Mouse (Mus musculus): Measurements from ENCODE around the gene Sbk1. TPM values are rescaled to one million over a fixed set of nuclear protein-coding genes. Genes with fewer than 3 reads are reported as not detected.

Sbk1 gene
- 79.1 and 83.0 TPM in 2 replicates for polyA plus RNA-seq (2016; fragmentation: Nextera tagmentation; extraction: Ambion mirVana)

DNA sequence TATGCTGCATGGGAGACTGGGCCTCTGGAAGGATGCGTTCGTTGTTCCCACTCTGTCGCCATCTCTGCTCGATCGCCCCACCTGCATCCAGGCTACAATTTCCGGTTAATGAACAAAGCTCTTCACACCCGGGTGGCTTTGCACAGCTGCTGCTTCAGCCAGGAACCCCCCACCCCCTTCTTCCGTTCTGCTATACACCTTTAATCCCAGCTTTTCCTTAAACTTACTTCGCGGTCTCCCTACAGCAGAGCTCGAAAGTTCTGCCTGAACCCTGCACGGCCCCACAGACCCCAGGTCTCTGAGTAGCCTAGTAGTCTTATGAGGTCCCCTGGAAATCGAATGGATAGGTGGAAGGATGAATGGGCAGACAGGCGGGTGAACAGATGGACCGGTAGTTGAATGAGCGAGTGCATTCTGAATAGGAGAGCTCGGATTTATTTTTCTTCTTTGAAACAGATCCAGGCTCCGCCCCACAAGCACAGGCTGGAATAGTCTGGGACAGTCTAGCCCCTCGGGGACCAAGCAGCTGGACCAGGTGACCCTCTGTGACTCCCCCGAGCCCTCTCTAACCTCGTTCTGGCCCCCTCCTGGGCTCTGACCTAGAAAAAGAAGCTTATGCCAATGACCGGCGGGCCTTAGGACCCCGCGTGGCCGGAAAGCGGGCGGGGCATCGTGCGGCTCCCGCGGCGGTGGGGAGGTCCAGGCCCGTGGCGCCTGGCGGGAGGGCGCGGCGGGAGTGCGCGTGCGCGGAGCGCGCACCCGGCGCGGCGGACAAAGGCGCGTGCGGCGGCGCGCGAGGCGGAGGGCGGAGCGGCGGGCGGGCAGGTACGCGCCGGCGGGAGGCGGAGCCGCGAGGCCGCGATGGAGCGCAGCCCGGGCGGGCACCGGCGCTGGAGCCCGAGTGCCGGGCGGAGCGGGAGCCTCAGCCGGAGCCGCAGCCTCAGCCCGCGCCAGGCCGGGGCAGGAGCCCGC, at the start of gene Sbk1:
Sbk1 (plus strand) TSS at position 908 of the 972 bp plus-strand sequence.
- peak within 1 kb of the TSS; percentile 79 for H3K4me3 ChIP-seq
- H3K36me3 ChIP-seq (replicated peaks), result peaks cover 28% of the 10 kb centered on the region
- peak within 1 kb of the TSS; percentile 99 for H3K27ac ChIP-seq
- WGBS, result 2% methylated on average over 85 of the region's 85 CpGs
- no peaks in the 10 kb centered on the region for H3K9me3 ChIP-seq
- DNase-seq (ENCODE audit: extremely low spot score, low spot score), result peak; percentile 89
- H3K27me3 ChIP-seq (ENCODE audit: poor library complexity, severe bottlenecking), result peaks cover 35% of the 10 kb centered on the region
- H3K4me1 ChIP-seq, result peaks cover 60% of the 10 kb centered on the region

DNA sequence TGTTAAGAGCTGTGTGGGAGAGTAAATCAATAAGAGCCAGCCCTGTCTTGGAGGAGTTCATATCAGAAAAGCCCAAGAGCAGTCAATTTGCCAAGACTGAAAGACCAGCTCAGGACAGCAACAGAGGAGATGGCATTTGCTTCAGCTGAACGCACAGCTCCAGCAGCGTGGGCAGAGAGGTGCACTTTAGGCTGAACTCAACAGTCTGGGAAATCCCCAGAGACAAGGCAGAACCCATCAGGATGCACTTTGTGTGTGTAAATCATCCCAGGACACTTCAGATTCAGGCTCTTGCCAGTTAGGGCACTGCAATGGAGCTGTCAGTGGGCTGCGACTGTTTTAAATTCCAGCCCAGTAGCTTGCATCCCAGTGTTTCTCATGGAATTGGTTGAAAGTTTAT, 49.7 kb upstream of the Sbk1 start:
- WGBS, result 69% methylated on average over 3 of the region's 3 CpGs
- no peak overlapping the region for H3K4me3 ChIP-seq
- H3K27ac ChIP-seq, result no peak overlapping the region

DNA sequence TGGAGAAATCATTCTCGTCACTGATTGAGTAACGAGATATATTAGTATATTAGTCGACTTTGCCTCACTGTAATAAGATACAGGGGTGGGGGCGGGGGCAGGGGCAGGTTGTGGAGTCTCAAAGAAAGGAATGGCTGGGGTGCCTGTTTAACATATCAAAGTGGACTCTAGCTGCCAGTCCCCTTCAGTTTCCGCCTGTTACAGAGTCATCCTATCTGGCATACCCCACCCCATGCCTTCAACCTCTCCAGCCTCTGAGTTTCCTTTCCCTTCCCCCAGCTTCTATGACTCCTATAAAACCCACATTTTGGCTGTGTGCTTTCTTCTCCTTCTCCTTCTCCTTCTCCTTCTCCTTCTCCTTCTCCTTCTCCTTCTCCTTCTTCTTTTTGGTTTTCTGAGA, 46.3 kb upstream of the Sbk1 start:
- 32% methylated on average over 5 of the region's 5 CpGs for WGBS
- Histone ChIP-seq H3K4me3 (no peak overlapping the region), H3K36me3 (replicated peaks) (no peaks in the 10 kb centered on the region)

More for the DNA sequence above, 49.7 kb upstream of the Sbk1 start:
- Histone ChIP-seq H3K36me3 (replicated peaks) (no peaks in the 10 kb centered on the region), H3K9me3 (no peaks in the 10 kb centered on the region), H3K27me3 (ENCODE audit: poor library complexity, severe bottlenecking) (no peaks in the 10 kb centered on the region), H3K4me1 (no peaks in the 10 kb centered on the region)
- DNase-seq (ENCODE audit: extremely low spot score, low spot score), result no peak

DNA sequence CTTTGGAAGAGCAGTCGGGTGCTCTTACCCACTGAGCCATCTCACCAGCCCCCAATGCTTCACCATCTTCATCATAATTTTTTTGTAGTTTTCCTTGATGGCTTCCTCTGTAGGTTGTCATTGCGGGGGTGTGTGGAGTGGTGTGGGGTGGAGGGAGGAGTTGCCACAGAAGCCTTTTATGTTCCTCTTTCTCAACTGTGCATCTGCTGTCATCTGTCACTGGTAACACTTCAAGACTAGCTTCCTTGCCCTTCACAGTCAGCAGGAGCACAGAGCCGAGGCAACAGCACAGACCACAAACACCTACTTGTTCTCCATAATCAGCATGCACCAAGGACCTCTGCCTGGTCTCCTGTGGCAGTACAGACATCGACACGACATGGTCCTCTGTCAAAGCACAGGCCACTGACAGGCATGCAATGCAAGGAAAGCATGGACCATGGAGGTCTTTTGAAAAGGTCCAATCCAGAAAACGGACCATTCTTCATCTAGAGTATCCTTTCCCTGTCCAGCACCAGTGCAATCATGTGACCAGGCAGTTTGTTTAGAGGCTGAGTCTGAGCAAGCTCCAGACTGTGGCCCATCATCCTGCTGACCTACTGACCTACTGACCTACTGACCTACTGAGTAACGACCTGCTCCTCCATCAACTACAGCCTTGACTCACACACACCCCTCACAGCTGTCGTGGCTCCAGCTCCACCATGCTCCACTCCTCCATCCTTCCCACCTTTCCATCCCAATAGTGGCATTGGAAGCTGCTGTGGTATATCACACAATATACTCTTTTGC, 41.9 kb upstream of the Sbk1 start:
- Histone ChIP-seq H3K27me3 (ENCODE audit: poor library complexity, severe bottlenecking) (no peaks in the 10 kb centered on the region), H3K36me3 (replicated peaks) (no peaks in the 10 kb centered on the region), H3K9me3 (no peaks in the 10 kb centered on the region), H3K4me1 (no peaks in the 10 kb centered on the region), H3K27ac (no peak overlapping the region), H3K4me3 (no peak overlapping the region)
- no peak for DNase-seq (ENCODE audit: extremely low spot score, low spot score)
- 79% methylated on average over 8 of the region's 8 CpGs for WGBS

More for the DNA sequence above, 46.3 kb upstream of the Sbk1 start:
- Histone ChIP-seq H3K9me3 (no peaks in the 10 kb centered on the region), H3K27ac (no peak overlapping the region), H3K27me3 (ENCODE audit: poor library complexity, severe bottlenecking) (no peaks in the 10 kb centered on the region), H3K4me1 (no peaks in the 10 kb centered on the region)
- no peak for DNase-seq (ENCODE audit: extremely low spot score, low spot score)

DNA sequence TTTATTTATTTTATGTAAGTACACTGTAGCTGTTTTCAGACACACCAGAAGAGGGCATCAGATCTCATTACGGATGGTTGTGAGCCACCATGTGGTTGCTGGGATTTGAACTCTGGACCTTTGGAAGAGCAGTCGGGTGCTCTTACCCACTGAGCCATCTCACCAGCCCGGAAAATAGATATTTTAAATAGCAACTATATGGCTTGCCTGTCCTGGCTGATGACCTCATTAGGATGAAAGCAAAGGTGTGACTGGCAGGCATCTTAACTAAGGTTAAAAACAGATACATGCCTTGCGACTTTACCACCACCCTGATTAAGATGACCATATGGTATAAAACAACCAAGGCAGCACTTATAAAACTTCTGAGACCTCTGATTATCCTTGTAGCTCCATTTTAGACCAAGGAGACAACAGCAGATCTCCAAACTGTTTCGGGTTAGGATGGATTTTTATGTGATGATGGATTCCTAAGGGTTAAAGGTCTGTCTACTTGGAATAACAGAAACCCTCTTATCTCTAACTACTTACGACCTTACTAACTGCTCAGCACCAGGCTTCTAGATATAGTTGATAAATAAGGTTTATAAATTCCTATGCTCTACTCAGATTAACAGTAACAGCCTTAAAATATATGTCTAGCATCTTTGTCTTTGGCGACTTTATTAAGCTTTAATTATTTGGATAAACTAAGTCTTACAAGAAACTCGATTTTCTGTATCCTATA, 39.9 kb upstream of the Sbk1 start:
- Histone ChIP-seq H3K4me1 (peaks cover 5% of the 10 kb centered on the region), H3K36me3 (replicated peaks) (no peaks in the 10 kb centered on the region), H3K27me3 (ENCODE audit: poor library complexity, severe bottlenecking) (no peaks in the 10 kb centered on the region), H3K4me3 (no peak overlapping the region), H3K9me3 (no peaks in the 10 kb centered on the region), H3K27ac (no peak overlapping the region)
- 87% methylated on average over 8 of the region's 8 CpGs for WGBS
- DNase-seq (ENCODE audit: extremely low spot score, low spot score), result no peak

DNA sequence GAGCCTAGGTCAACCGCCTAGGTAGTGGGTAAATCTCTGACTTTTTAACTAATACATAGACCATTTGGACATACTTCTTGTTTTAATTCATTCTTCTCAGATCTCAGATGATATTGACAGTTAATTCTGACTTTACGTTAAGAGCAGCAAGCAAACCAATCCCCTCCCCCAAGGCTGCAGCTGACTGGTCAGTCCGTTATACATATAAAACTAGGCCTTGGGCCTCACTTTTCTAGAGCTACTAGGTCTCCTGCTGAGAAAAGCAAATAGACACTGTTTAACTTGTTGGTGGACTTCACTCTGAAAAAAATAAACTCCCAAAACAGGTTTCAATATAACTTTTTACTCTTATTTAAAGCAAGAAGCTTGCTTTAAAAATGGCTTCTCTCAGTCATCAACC, 37.8 kb upstream of the Sbk1 start:
- 92% methylated on average over 3 of the region's 3 CpGs for WGBS
- Histone ChIP-seq H3K27ac (no peak overlapping the region), H3K27me3 (ENCODE audit: poor library complexity, severe bottlenecking) (peaks cover 5% of the 10 kb centered on the region; the same call in 1 of the 2 replicates), H3K4me3 (no peak overlapping the region), H3K4me1 (peaks cover 5% of the 10 kb centered on the region), H3K9me3 (no peaks in the 10 kb centered on the region), H3K36me3 (replicated peaks) (no peaks in the 10 kb centered on the region)
- DNase-seq (ENCODE audit: extremely low spot score, low spot score), result no peak

DNA sequence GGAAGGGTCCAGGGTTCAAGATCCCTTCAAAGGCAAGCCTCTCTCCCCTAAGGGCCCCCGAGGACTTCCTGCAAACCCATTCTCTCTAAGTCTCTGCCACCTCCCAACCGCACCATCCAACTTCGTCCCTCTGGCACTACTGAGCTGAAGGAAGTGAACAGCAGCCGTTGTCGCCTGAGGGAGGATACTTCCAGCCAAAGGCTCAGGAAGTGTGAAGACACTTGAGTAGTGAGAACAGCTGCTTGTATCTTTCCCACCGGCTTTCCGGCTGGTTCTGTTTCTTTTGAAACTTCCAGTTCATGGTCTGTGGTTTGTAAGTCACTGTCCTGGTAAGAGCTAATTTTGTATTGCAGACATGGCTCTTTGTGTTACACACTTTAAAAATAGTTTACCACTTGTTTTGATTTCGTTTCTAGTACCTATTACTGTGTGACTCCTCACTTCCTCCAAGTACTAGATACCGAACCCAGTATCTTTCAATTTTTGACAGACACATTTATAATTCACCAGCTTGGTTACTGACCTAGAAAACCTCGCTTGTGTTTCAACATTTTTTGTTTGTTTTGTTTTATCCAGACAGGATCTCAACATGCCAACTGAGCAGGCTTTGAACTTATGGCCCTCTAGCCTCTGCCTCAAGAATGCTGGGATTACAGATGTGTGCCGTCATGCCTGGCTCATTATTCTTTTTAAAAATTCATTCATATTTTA, 36.2 kb upstream of the Sbk1 start:
- peaks cover 5% of the 10 kb centered on the region; the same call in 1 of the 2 replicates for H3K27me3 ChIP-seq (ENCODE audit: poor library complexity, severe bottlenecking)
- H3K4me1 ChIP-seq, result peaks cover 5% of the 10 kb centered on the region
- WGBS, result 74% methylated on average over 11 of the region's 11 CpGs
- DNase-seq (ENCODE audit: extremely low spot score, low spot score), result no peak
- H3K36me3 ChIP-seq (replicated peaks), result no peaks in the 10 kb centered on the region
- H3K4me3 ChIP-seq, result no peak overlapping the region
- H3K9me3 ChIP-seq, result no peaks in the 10 kb centered on the region
- H3K27ac ChIP-seq, result 0 out of 2 replicates have a peak overlapping the region, but pooled peaks have one; percentile 41

DNA sequence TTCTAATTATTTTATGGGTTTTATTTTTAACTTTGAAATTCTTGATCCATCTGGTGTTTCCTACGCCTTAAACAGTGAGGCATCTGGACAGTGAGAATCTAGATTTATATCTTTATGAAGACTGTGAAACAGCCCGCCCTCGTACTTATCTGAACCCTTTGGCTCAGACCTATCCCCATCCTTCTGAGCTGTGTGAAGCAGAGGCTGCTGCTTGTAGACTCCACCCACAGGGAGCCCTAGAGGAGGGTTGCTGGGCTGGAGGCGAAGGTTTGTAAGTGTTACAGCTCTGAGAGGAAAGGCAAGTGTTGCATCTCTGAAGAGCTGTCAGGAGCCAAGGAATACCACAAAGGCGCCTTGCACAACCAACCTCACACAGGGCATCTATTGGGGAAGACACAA, 35.6 kb upstream of the Sbk1 start:
- no peak overlapping the region for H3K4me3 ChIP-seq
- no peak for DNase-seq (ENCODE audit: extremely low spot score, low spot score)
- WGBS, result 87% methylated on average over 5 of the region's 5 CpGs

DNA sequence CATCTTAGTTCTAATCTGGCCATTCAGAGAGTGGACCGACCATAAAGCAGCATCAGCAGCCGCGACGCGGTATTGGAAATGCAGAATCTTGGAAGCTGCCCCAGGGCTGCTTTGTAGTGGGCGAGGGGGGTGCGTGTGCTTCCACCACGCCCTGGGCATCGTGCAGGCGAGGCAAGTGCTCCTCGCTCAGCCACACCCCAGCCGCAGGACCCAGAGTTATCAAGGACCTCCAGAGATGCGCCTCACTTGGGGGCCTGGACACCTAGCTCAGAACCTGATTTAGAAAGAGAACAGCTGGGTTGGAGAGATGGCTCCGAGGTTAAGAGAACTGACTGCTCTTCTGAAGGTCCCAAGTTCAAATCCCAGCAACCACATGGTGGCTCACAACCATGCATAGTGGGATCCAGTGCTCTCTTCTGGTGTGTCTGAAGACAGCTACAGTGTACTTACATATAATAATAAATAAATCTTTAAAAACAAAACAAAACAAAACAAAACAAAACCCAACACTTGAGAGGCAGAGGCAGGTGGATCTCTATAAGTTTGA, 31.5 kb upstream of the Sbk1 start:
- Histone ChIP-seq H3K27me3 (ENCODE audit: poor library complexity, severe bottlenecking) (peaks cover 5% of the 10 kb centered on the region), H3K9me3 (no peaks in the 10 kb centered on the region), H3K4me3 (no peak overlapping the region), H3K36me3 (replicated peaks) (no peaks in the 10 kb centered on the region), H3K4me1 (peaks cover 3% of the 10 kb centered on the region), H3K27ac (no peak overlapping the region)
- 81% methylated on average over 14 of the region's 14 CpGs for WGBS
- DNase-seq (ENCODE audit: extremely low spot score, low spot score), result no peak

More for the DNA sequence above, 35.6 kb upstream of the Sbk1 start:
- Histone ChIP-seq H3K36me3 (replicated peaks) (no peaks in the 10 kb centered on the region), H3K4me1 (peaks cover 5% of the 10 kb centered on the region), H3K27me3 (ENCODE audit: poor library complexity, severe bottlenecking) (peaks cover 5% of the 10 kb centered on the region; the same call in 1 of the 2 replicates), H3K27ac (no peak overlapping the region), H3K9me3 (no peaks in the 10 kb centered on the region)

DNA sequence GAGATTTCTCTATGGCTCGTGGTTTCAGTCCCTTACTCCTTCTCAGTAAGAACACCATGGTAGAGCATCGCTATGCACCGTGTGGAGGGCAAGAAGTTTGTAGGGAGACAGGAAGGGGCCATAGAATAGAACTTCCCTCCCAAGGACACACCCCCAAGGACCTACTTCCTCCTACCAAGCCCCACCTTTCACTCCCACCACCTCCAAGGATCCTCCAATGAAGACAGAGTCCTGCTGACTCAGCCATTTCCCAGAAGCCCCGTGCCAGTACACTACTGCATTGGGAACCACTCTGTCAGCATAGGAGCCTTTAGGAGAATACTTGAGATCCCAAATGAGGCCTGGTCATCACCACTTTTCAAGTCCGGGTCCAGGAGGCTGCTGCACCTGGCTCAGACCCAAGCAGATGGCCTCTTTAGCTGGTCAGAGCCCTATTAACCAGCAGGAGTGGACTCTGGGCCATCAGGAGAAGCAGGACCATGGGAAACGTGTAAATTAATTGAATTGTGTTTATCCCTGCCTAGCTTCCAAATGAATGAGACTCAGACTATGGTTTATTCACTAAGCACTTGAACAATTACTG, 28.2 kb upstream of the Sbk1 start:
- Histone ChIP-seq H3K36me3 (replicated peaks) (no peaks in the 10 kb centered on the region), H3K9me3 (no peaks in the 10 kb centered on the region), H3K27ac (no peak overlapping the region), H3K4me1 (peaks cover 18% of the 10 kb centered on the region), H3K4me3 (no peak overlapping the region), H3K27me3 (ENCODE audit: poor library complexity, severe bottlenecking) (peaks cover 34% of the 10 kb centered on the region)
- 82% methylated on average over 6 of the region's 6 CpGs for WGBS
- DNase-seq (ENCODE audit: extremely low spot score, low spot score), result no peak

DNA sequence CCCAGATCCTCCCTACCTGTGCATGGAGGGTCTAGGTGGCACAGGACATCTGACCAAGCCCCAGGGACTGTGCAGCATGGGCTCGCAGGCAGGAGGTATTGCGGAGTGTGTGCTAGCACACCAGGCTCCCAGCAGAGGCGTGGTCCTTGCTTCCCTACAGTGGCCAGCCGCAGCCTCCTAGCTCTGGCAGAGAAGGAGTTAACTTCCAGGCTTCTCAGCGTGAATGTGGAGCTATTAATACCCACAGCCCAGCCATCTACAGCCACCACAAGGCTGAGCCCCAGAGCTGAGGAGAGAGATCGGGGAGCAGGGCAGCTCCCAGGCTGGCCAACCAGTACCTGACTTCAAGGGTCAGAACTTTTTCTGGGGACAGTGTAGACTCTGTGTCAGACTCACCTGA, 24.3 kb upstream of the Sbk1 start:
- WGBS, result 9% methylated on average over 6 of the region's 6 CpGs
- H3K27ac ChIP-seq, result no peak overlapping the region
- DNase-seq (ENCODE audit: extremely low spot score, low spot score), result no peak
- peaks cover 18% of the 10 kb centered on the region for H3K4me1 ChIP-seq
- no peaks in the 10 kb centered on the region for H3K9me3 ChIP-seq
- no peaks in the 10 kb centered on the region for H3K36me3 ChIP-seq (replicated peaks)
- H3K27me3 ChIP-seq (ENCODE audit: poor library complexity, severe bottlenecking), result peaks cover 43% of the 10 kb centered on the region
- peak overlapping the region; percentile 9; the same call in 1 of the 2 replicates for H3K4me3 ChIP-seq
